Mouse (Mus musculus): ENCODE measurements at regions not wholly inside any gene's neighbourhood (a gene's known extent, or its start where the extent isn't known, plus 50 kb on each side); places are given as distances from the start of the nearest gene placed in this dataset.

DNA sequence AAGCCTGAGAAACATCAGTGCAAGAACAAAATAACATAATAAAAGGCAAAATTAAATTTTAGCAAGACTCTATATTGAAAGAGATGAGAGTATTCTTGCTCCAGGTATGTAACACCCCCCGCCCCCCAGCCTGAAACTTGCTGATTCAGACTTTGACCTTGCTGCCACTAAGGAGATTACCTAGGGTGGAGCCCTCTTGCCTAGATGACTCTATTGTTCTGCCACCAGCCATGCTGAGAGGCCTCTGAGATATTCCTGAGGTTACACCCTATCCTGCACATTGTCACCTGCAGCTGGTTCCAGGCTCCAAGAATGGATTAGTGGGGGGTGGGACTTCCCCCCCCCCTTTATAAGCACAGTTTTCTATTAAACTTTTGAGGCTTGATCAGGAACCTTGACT is 548.3 kb upstream of the Stxbp6 start:
- no peak for TF ChIP-seq MAX (IDR thresholded peaks at IDR 0.05; ENCODE audit: low read depth)
- TF ChIP-seq POLR2A (IDR thresholded peaks at IDR 0.05; ENCODE audit: insufficient read length, low read depth): no peak
- no peak for TF ChIP-seq MYOG (IDR thresholded peaks at IDR 0.05; ENCODE audit: control insufficient read depth in 1 of 3, insufficient read depth in 1 of 3, insufficient read length in 2 of 3, low read depth in 2 of 3)
- no peak for TF ChIP-seq USF1 (IDR thresholded peaks at IDR 0.05; ENCODE audit: low read depth)

All from myocyte (in vitro differentiated cells).